Mouse (Mus musculus) spleen, adult 2 months (tissue): ENCODE data around the gene Olfr31.

Experiments
- CTCF ChIP-seq: fragments of 200-500 bp; IDR thresholded peaks from 2 replicates; pipeline ENCODE4 v1.5.1; 2011; ENCODE audit warnings: mild to moderate bottlenecking, inconsistent platforms; ENCODE audit not compliant: insufficient read depth, insufficient read length, insufficient replicate concordance; ENCODE audit errors: extremely low read depth
- POLR2A ChIP-seq: fragments of 200-500 bp; IDR thresholded peaks from 2 replicates; pipeline ENCODE4 v1.6.1; 2011; ENCODE audit warnings: low read depth, low read length, inconsistent platforms

DNA sequence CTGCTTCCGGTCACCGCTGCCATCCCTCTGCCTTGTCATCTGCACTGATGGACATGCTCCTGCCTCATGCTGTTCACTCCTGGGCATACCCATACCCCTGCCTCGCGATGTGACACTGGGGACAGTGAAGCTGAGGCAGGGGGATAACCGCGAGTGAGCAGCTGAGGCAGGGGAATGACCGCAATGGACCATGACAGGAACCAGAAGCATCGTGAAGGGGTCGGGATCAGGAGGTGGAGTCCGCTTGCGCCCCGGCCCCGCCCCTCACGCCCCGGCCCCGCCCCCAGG lies 24.1 kb downstream of the Olfr31 start:
- TF ChIP-seq CTCF, result no peak
- TF ChIP-seq POLR2A, result no peak
